Mouse (Mus musculus) CH12.LX (cell line): ENCODE data around the gene Lpcat2. TPM values are rescaled to one million over a fixed set of nuclear protein-coding genes. Genes with fewer than 3 reads are reported as not detected.

Source experiments
- DNase-seq: peaks from one replicate; pipeline ENCODE4 v3.0.0-alpha.2; 2013; ENCODE audit errors: extremely low read depth
- H3K27ac ChIP-seq: 2 replicates; pipeline ENCODE4 v1.5.1; 2012; ENCODE audit warnings: low read depth, mild to moderate bottlenecking, control low read depth, moderate library complexity; ENCODE audit not compliant: insufficient read depth
- H3K27me3 ChIP-seq: replicated peaks from 2 replicates; pipeline ENCODE3; 2012; ENCODE audit warnings: inconsistent platforms
- H3K36me3 ChIP-seq, 2 experiments: replicated peaks in 1 of 2; 2 replicates each; pipeline versions ENCODE3 to v1.6.1; 2012; ENCODE audit warnings: inconsistent platforms in 1 of 2, low read length in 1 of 2, mild to moderate bottlenecking in 1 of 2, mixed read lengths in 1 of 2, moderate library complexity in 1 of 2; ENCODE audit not compliant: control insufficient read depth in 1 of 2, insufficient read depth in 1 of 2
- H3K4me1 ChIP-seq, 2 experiments: 2 replicates each; pipeline ENCODE4 v1.6.1; 2012; ENCODE audit warnings: inconsistent platforms in 1 of 2, moderate library complexity in 1 of 2; ENCODE audit not compliant: insufficient read depth in 2 of 2, control insufficient read depth in 1 of 2
- H3K4me2 ChIP-seq: 2 replicates; pipeline ENCODE4 v1.6.1; 2012; ENCODE audit warnings: low read depth, mild to moderate bottlenecking, control low read depth; ENCODE audit not compliant: poor library complexity, insufficient read depth, severe bottlenecking
- H3K4me3 ChIP-seq, 3 experiments: fragments of 150-350 bp in 1 of 3; sonication (generic) in 1 of 3; replicated peaks in 1 of 3; 2 replicates each; pipeline versions ENCODE3 to v1.5.1; 2011 to 2012; ENCODE audit warnings: low read depth in 2 of 3, low read length in 2 of 3, mild to moderate bottlenecking in 2 of 3, moderate library complexity in 2 of 3, control low read depth in 1 of 3, improper control_type of control experiment in 1 of 3, inconsistent platforms in 1 of 3, mixed read lengths in 1 of 3; ENCODE audit not compliant: poor library complexity in 1 of 3
- H3K79me2 ChIP-seq: replicated peaks from 2 replicates; pipeline ENCODE4 v1.6.1; 2012; ENCODE audit warnings: mild to moderate bottlenecking, moderate library complexity; ENCODE audit not compliant: control insufficient read depth, poor library complexity, insufficient read depth, severe bottlenecking; ENCODE audit errors: extremely low read depth
- H3K9ac ChIP-seq: 2 replicates; pipeline ENCODE4 v1.6.1; 2012; ENCODE audit warnings: low read depth, mild to moderate bottlenecking, control low read depth, moderate library complexity; ENCODE audit not compliant: insufficient read depth
- H3K9me3 ChIP-seq: replicated peaks from 2 replicates; pipeline ENCODE3; 2012; ENCODE audit warnings: low read length, inconsistent platforms, mixed read lengths
- BHLHE40 ChIP-seq: IDR thresholded peaks from 2 replicates; pipeline ENCODE4 v1.6.1; 2011; ENCODE audit warnings: mild to moderate bottlenecking, low read depth, low read length, improper control_type of control experiment
- CHD1 ChIP-seq: IDR thresholded peaks from 2 replicates; pipeline ENCODE4 v1.6.1; 2012; ENCODE audit warnings: low read depth, low read length, improper control_type of control experiment, inconsistent platforms
- CHD2 ChIP-seq: IDR thresholded peaks from 2 replicates; pipeline ENCODE4 v1.6.1; 2011; ENCODE audit warnings: low read length, improper control_type of control experiment
- E2F4 ChIP-seq: IDR thresholded peaks from 2 replicates; pipeline ENCODE4 v1.6.1; 2011; ENCODE audit warnings: low read depth, low read length, improper control_type of control experiment; ENCODE audit not compliant: insufficient replicate concordance
- HCFC1 ChIP-seq: IDR thresholded peaks from 2 replicates; pipeline ENCODE4 v1.6.1; 2012; ENCODE audit warnings: low read depth, mild to moderate bottlenecking, inconsistent platforms, low read length, improper control_type of control experiment
- KAT2A ChIP-seq: IDR thresholded peaks from 2 replicates; pipeline ENCODE4 v1.6.1; 2012; ENCODE audit warnings: low read length, improper control_type of control experiment, inconsistent platforms; ENCODE audit not compliant: insufficient replicate concordance
- MEF2A ChIP-seq: IDR thresholded peaks from 2 replicates; pipeline ENCODE4 v1.6.1; 2014; ENCODE audit warnings: low read depth, mild to moderate bottlenecking, inconsistent platforms, low read length, improper control_type of control experiment, borderline replicate concordance
- NELFE ChIP-seq: IDR thresholded peaks from 2 replicates; pipeline ENCODE4 v1.6.1; 2011; ENCODE audit warnings: low read depth, low read length, improper control_type of control experiment
- POLR2A ChIP-seq: IDR thresholded peaks from 2 replicates; pipeline ENCODE4 v1.6.1; 2011; ENCODE audit warnings: low read depth, mild to moderate bottlenecking, improper control_type of control experiment, low read length
- SIN3A ChIP-seq: IDR thresholded peaks from 2 replicates; pipeline ENCODE4 v1.6.1; 2012; ENCODE audit warnings: low read length, improper control_type of control experiment, inconsistent platforms
- SMC3 ChIP-seq: IDR thresholded peaks from 2 replicates; pipeline ENCODE4 v1.6.1; 2011; ENCODE audit warnings: low read depth, low read length, improper control_type of control experiment
- TBP ChIP-seq: conservative IDR thresholded peaks from 2 replicates; pipeline ENCODE4 v1.6.1; 2011; ENCODE audit warnings: low read depth, low read length, improper control_type of control experiment
- TCF12 ChIP-seq: IDR thresholded peaks from 2 replicates; pipeline ENCODE4 v1.6.1; 2014; ENCODE audit warnings: low read depth, mild to moderate bottlenecking, inconsistent platforms, low read length, improper control_type of control experiment
- UBTF ChIP-seq: IDR thresholded peaks from 2 replicates; pipeline ENCODE4 v1.6.1; 2012; ENCODE audit warnings: low read depth, mild to moderate bottlenecking, inconsistent platforms, low read length, improper control_type of control experiment, moderate library complexity
- USF1 ChIP-seq: IDR thresholded peaks from 2 replicates; pipeline ENCODE4 v1.6.1; 2014; ENCODE audit warnings: low read depth, mild to moderate bottlenecking, inconsistent platforms, low read length, improper control_type of control experiment
- ZC3H11A ChIP-seq: IDR thresholded peaks from 2 replicates; pipeline ENCODE4 v1.6.1; 2012; ENCODE audit warnings: low read depth, mild to moderate bottlenecking, inconsistent platforms, low read length, improper control_type of control experiment
- ZMIZ1 ChIP-seq: IDR thresholded peaks from 2 replicates; pipeline ENCODE4 v1.6.1; 2012; ENCODE audit warnings: low read depth, mild to moderate bottlenecking, inconsistent platforms, low read length, improper control_type of control experiment
- ZNF384 ChIP-seq: IDR thresholded peaks from 2 replicates; pipeline ENCODE4 v1.6.1; 2012; ENCODE audit warnings: low read depth, low read length, improper control_type of control experiment, inconsistent platforms
- dilution Hi-C: fragments of 300-500 bp; cut with MboI; formaldehyde crosslinking; loops from 2 replicates; pipeline ENCODE4 v1.14.3; 2020; ENCODE audit warnings: low sequenced_read_pairs; ENCODE audit not compliant: extremely low pct_unique_long_range_greater_than_20kb, extremely low pct_ligation_motif_present
- in situ Hi-C: fragments of 300-500 bp; cut with MboI; formaldehyde crosslinking; loops from 3 replicates; pipeline ENCODE4 v1.14.3; 2019; ENCODE audit warnings: low sequenced_read_pairs, low pct_ligation_motif_present, low pct_unique_long_range_greater_than_20kb, mixed read lengths
- polyA plus RNA-seq: library from polyadenylated mRNA; unstranded; fragments of >175 nt; gene quantifications from 2 replicates; pipeline ENCODE4 v1.2.1, GENCODE M21; 2012; ENCODE audit warnings: low read depth; ENCODE audit not compliant: insufficient read length
- total RNA-seq, 2 experiments: library from RNA; depleted of rRNA; stranded (reverse); fragments of 300-350 nt in 1 of 2; fragments of >200 nt in 1 of 2; gene quantifications; 2 replicates each; pipeline ENCODE4 v1.2.3; 2012 to 2014

Lpcat2 gene
- total and polyA plus RNA-seq, 3 experiments: not detected

DNA sequence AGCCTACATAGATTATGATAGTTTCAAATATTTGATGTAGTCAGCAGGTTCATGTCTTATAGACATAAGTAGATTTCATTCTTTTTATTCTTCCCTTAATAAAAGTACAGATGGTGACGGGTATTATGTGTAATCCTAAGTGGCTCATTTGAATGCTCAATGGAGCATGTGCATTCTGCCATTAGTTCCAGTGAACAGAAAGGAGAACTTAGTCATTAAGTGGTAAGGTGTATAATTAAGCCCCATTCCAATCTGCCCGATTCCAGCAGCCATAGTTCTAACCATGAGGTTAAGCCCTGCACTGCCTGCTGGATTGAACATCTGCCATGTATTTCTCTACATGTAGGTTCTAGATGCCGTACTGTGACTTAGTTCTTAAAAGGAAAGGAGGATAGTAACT, 66.6 kb downstream of the Lpcat2 start:
- no peak for TF ChIP-seq ZC3H11A
- no peak for TF ChIP-seq POLR2A
- TF ChIP-seq TCF12: no peak
- TF ChIP-seq SIN3A: no peak
- TF ChIP-seq BHLHE40: no peak
- Histone ChIP-seq H3K79me2 (no peaks in the 10 kb centered on the region), H3K4me3 (no peak overlapping the region), H3K9me3 (peaks cover 50% of the 10 kb centered on the region), H3K27ac (no peak overlapping the region), H3K9ac (no peak overlapping the region), H3K4me2 (no peak overlapping the region), H3K27me3 (no peaks in the 10 kb centered on the region), H3K4me1 (no peaks in the 10 kb centered on the region), H3K36me3 (no peaks in the 10 kb centered on the region)
- no peak for DNase-seq
- in situ Hi-C loops (no loop called here), dilution Hi-C loops (no loop called here)

DNA sequence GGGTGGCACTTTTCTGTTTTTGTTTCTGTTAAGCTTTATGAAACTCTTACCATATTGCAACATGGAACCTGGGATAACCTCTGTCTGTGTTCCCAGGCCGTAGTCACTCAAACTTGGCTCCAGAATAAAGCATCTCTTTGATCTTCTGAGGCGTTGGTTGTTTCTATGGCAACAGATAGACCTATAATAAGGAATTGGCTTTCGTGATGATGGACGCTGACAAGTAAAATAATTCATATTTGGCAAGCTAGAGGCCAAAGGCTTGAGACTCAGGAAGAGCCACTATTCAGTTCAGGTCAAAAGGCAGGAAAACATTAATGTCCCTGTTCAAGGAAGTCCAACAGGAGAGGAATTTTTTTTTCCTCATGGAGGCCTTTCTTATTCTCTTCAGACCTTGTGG, 73.8 kb downstream of the Lpcat2 start:
- Histone ChIP-seq H3K79me2 (no peaks in the 10 kb centered on the region), H3K4me2 (no peak overlapping the region), H3K4me1 (no peaks in the 10 kb centered on the region), H3K27me3 (no peaks in the 10 kb centered on the region), H3K9ac (no peak overlapping the region), H3K9me3 (peaks cover 36% of the 10 kb centered on the region), H3K36me3 (no peaks in the 10 kb centered on the region), H3K4me3 (no peak overlapping the region), H3K27ac (no peak overlapping the region)
- no peak for TF ChIP-seq MEF2A
- no peak for TF ChIP-seq USF1
- TF ChIP-seq HCFC1: no peak
- no peak for TF ChIP-seq NELFE
- no peak for TF ChIP-seq E2F4
- TF ChIP-seq KAT2A: no peak
- no peak for TF ChIP-seq ZMIZ1
- TF ChIP-seq TBP: no peak
- TF ChIP-seq SMC3: no peak
- no peak for TF ChIP-seq CHD1
- TF ChIP-seq UBTF: no peak
- TF ChIP-seq ZNF384: no peak
- no peak for TF ChIP-seq CHD2
- TF ChIP-seq POLR2A: no peak
- DNase-seq: no peak
- dilution Hi-C loops (no loop called here), in situ Hi-C loops (no loop called here)
